Mouse (Mus musculus) spleen, postnatal 36 days (tissue): ENCODE data around the gene Slc9a9.

Experiments used
- DNase-seq, 2 experiments: peaks; one replicate each; pipeline ENCODE4 v3.0.0; 2022; ENCODE audit warnings: low spot score in 2 of 2, mixed read lengths in 1 of 2

Gene Slc9a9

DNA sequence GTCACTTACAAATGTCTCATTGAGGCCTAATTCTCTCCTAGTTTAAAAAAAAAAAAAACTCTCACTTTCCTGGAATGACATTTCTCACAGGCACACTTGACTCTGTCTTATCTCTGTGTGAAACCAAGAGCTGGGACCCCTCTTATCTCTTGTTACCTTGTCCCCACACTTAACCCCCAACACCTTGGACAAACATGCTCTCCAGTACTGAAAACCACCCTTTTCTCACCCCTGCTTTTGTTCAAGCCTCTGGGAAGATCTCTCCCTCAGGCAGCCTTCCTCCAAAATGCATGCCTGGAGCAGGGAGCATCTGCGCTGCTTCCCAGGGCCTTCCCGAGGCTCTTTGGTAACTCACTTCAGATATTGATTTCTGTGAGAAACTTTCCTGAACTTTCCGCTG, 524.0 kb downstream of the Slc9a9 start:
- no peak for DNase-seq

DNA sequence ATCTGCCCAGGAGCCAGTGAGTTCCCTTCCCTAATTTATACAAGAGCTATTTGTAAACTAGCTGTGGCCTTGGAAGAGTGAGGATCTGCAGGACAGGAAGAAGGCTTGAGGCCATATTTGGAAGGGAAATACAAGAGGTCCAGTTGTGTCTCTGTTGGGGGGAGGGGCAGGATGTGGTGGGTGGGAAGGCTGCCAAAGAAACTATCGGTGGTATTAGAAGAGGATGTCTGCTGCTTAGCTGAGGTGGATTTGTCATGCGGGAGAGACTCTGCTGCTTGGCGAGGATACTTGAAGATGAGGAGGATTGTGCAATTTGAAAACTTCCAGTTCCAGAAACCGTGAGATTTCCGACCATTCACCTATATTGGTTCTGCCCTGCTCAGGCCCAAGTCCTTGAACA, 524.4 kb downstream of the Slc9a9 start:
- DNase-seq = no peak

GRCm38 (mm10) chr9:95207661-95208060, 538.0 kb downstream of the Slc9a9 start:
- no peak for DNase-seq

DNA sequence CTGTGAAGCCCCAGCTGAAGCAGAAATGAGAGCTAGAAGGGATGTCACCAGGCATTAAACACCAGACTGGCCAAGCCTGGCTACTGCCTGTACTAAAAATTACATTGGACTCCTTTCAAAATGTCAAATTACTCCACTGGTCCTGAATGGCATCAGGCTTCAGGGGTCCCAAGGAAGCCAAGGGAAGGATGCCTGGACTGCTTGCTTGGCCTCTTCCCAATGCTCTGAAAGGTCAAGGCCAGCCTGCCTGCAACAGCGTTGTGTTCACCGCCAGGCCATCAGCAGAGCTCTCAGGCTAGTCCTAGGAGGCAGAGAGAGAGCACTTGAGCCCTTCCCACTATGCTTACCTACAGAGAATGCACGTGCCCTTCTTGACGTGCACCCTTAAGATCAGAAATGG, 539.0 kb downstream of the Slc9a9 start:
- DNase-seq = no peak

- DNase-seq = peak in 1 of 2 experiments; percentile 3
Measured at GRCm38 (mm10) chr9:95220009-95220408, 550.3 kb downstream of the Slc9a9 start.

DNA sequence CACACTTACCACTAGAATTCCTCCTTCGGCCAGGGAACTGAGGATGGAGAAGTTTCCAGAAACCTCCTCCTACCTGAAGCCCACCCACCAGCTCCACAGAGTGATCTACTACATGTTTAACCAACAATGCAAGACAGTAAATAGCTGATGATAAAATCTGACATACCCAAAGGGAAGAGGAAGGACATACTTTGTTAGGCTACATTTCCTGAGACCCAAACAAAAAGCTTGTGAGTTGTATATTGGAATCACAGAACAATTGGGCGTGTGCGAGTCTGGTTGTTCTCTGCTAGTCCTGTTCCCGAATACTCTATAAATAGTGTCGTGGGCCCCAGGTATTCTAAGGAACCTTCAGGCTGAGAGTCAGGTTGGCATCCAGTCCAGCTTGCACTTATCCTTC, 551.6 kb downstream of the Slc9a9 start:
- no peak for DNase-seq

DNA sequence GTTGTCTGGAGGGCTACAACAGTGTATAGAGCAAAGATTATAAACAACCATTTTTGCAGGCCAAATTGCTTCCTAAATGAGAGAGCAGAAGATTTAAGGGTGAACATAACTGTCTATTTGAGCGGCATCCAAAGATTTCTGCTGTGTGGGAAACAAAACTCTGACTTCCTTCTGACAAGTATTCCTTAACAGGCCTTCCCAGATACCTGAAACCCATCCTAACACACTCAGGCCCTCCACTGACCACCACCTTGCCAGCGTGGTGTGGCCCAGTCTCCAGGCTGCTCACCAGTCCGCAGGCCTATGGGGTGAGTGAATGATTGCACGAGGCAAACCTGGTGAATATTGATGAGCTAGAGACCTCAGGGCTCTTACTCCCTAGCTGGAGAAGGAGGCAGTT, 557.3 kb downstream of the Slc9a9 start:
- no peak for DNase-seq

DNA sequence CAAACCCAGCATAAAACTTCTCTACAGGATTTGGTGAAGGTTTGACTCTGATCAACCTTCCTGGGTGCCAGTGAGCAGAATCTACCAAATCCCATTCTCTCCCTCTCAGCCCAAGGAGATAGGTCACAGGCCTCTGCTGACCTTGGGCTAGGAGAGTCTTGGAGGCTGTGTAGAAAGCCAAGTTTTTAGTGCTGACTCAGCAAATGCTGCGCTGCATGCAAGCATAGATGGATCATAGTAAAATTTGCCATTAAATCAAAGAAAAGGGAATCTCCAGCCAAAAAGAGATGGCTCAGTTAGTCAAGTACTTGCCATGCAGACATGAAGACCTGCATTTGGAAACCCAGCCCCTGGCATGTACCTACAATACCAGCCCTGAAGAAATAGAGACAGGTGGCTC, 558.4 kb downstream of the Slc9a9 start:
- DNase-seq = no peak

GRCm38 (mm10) chr9:95229147-95229546, 559.4 kb downstream of the Slc9a9 start:
- no peak for DNase-seq

GRCm38 (mm10) chr9:95239900-95240299, 570.2 kb downstream of the Slc9a9 start:
- no peak for DNase-seq

- DNase-seq = no peak
Measured at GRCm38 (mm10) chr9:95242628-95243195, 573.0 kb downstream of the Slc9a9 start.

DNA sequence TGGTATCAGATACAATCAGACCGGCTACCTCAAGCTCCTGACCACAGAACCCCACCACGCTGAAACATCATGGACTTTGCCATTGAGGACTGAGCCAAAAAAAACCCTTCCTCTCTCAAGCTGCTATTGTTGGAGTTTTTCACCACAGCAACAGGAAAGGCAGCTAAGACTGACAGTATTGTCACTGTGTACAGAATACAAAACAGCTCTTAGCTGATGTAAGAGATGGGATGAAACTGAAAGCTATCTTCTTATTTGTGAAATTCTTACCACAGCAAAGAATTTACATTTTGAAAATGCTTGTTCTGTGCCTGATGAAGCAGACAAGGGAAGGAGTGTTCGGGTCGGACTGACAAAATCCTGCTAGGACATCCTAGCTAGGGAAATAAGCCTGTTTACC, 584.5 kb downstream of the Slc9a9 start:
- DNase-seq = no peak

- no peak for DNase-seq
Measured at GRCm38 (mm10) chr9:95255844-95256243, 586.1 kb downstream of the Slc9a9 start.

DNA sequence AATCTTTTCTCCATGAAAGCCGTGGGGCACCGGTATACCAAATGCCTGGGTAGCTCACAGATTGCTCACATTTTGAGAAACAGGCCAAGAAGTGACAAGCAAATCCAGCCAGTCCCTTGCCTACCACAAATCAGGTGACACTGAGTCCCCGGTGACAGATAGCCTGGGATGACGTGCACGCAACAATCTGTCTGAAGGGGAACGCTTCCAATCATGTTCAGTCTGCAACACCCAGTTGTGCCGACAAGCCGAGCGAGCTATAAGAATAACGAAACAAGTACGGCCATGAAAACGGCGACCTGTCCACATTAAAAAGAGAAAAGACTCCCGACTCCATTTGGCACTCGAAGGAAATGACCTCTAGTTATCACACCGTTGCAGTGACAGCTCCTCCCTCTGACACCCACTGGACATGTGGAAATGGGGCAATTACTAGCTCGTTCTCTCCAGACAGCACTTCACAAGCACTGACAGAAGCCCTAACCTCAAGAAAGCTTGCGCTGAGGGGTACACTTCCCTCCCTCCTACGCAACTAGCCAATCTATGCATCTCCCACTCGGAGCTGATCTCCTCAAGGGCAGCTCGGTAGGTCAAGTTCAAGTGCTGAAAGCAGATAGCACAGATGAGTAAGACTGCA, 587.1 kb downstream of the Slc9a9 start:
- DNase-seq = no peak

GRCm38 (mm10) chr9:95262851-95263250, 593.1 kb downstream of the Slc9a9 start:
- DNase-seq = no peak

- DNase-seq = no peak
Measured at GRCm38 (mm10) chr9:95263867-95264509, 594.3 kb downstream of the Slc9a9 start.

DNA sequence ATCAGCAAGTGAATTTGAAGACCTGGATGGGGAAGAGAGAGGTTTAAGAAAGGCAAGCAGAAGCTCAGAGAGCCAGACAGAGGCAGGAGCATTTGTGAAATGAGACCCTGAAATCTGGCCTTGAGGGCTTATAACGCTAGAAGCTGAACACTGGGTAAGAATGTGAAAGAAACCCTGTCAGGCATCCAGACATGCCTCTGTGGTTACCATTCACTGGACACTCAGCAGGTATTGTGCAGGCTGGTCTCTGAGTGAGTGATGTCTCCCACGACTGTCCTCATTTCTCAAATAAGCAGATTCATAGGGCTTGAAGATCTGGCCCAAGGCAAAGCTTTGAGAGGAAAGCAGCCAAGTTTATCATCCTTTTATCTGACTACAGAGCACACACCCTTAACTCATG, 596.5 kb downstream of the Slc9a9 start:
- DNase-seq = no peak

DNA sequence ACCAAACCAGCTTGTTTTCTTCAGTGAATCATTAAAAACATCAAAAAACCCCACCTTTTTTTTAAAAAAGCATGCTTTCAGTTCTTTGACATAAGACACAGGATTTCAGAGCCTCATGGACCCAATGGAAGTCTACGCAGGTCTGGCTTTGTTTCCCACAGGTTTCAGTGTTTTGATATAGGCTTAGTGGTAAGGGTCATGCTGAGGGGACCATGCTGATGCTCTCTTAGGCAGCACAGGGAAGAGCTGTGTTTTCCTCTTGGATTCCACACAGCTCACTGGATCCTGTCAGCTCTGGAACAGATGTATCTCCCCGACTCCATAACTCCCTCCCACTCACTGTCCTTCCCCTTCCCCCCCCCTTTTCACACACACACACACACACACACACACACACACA, 597.2 kb downstream of the Slc9a9 start:
- no peak for DNase-seq

DNA sequence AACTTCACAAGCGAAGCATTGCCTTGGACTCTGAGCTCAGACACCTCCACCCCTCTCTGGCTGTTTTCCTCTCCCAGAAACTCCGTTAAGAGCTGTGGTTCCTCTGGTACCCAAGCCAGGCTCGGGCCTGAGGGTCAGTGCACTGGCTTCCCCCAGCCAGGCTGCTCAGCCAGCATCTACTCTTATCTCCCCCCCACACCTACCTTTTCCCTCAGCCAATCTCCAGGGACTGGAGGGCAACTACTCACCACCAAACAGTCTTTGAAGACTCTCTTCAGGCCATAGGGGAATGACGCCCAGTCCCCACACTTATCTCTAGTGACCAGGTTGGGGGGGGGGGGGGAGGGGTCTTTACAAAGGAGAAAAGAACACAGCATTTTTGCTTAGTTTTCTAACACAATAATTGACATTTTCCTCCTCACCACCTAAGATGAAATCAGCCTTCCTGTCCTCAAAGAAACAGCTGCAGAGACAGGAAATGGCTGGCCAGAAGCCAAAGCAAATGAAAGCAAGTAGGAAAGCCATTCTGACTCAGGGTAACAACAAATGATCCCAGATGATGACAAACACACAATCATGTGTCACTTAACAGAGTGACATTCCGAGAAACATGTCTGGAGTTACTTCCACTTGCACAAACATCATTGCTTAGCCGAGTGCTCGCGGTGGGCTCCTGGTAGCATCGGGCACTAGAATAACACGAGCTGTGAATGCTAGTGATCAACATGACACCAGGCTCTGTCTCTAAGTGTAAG, 610.1 kb downstream of the Slc9a9 start:
- peak; percentile 5 to 32 for DNase-seq
